Mouse (Mus musculus): ENCODE measurements around the gene Pdlim1. TPM values are rescaled to one million over a fixed set of nuclear protein-coding genes. Genes with fewer than 3 reads are reported as not detected.
A peak's percentile ranks its signal among the peaks of the same experiment; 100 is the strongest.

Pdlim1 gene
- polyA plus RNA-seq (2015; fragmentation: Nextera tagmentation; extraction: Ambion mirVana): 12.5 and 18.3 TPM in 2 replicates

- WGBS: 1% methylated on average over 39 of the region's 54 CpGs
Observed at GRCm38 (mm10) chr19:40271308-40271892, at the start of gene Pdlim1. Gene Pdlim1, minus strand, starts transcription at chr19:40271842.

GRCm38 (mm10) chr19:40319199-40319598 lies 47.6 kb upstream of the Pdlim1 start:
- H3K4me1 ChIP-seq (replicated peaks; ENCODE audit: control insufficient read depth, insufficient read depth, low read length): no peaks in the 10 kb centered on the region
- peaks cover 16% of the 10 kb centered on the region for H3K36me3 ChIP-seq (ENCODE audit: control insufficient read depth, insufficient read depth)
- H3K9ac ChIP-seq (replicated peaks; ENCODE audit: low read depth, low read length): no peak overlapping the region
- H3K27me3 ChIP-seq (replicated peaks; ENCODE audit: control insufficient read depth, insufficient read depth, low read length): no peaks in the 10 kb centered on the region
- no peak overlapping the region for H3K4me2 ChIP-seq (ENCODE audit: low read length)
- WGBS: 89% methylated on average over 3 of the region's 3 CpGs
- no peak overlapping the region for H3K27ac ChIP-seq (ENCODE audit: low read length)
- no peaks in the 10 kb centered on the region for H3K9me3 ChIP-seq (ENCODE audit: control insufficient read depth, low read length)
- no peak overlapping the region for H3K4me3 ChIP-seq (replicated peaks; ENCODE audit: low read length)
- ATAC-seq: no peak

More at GRCm38 (mm10) chr19:40271308-40271892, at the start of gene Pdlim1:
- peak within 1 kb of the TSS; percentile 56 for H3K4me3 ChIP-seq (replicated peaks; ENCODE audit: low read length)
- peak; percentile 82 for ATAC-seq
- H3K4me2 ChIP-seq (ENCODE audit: low read length): peak within 1 kb of the TSS; percentile 98
- H3K36me3 ChIP-seq (ENCODE audit: control insufficient read depth, insufficient read depth): no peaks in the 10 kb centered on the region
- H3K9ac ChIP-seq (replicated peaks; ENCODE audit: low read depth, low read length): peak within 1 kb of the TSS; percentile 57
- H3K27me3 ChIP-seq (replicated peaks; ENCODE audit: control insufficient read depth, insufficient read depth, low read length): peaks cover 19% of the 10 kb centered on the region
- peaks cover 17% of the 10 kb centered on the region for H3K4me1 ChIP-seq (replicated peaks; ENCODE audit: control insufficient read depth, insufficient read depth, low read length)
- H3K27ac ChIP-seq (ENCODE audit: low read length): no peak within 1 kb of the TSS
- H3K9me3 ChIP-seq (ENCODE audit: control insufficient read depth, low read length): no peaks in the 10 kb centered on the region

GRCm38 (mm10) chr19:40318511-40318910 lies 46.9 kb upstream of the Pdlim1 start:
- no peaks in the 10 kb centered on the region for H3K4me1 ChIP-seq (replicated peaks; ENCODE audit: control insufficient read depth, insufficient read depth, low read length)
- ATAC-seq: no peak
- WGBS: 48% methylated on average over 6 of the region's 6 CpGs

GRCm38 (mm10) chr19:40317001-40317400 lies 45.4 kb upstream of the Pdlim1 start:
- H3K9me3 ChIP-seq (ENCODE audit: control insufficient read depth, low read length): no peaks in the 10 kb centered on the region
- no peaks in the 10 kb centered on the region for H3K27me3 ChIP-seq (replicated peaks; ENCODE audit: control insufficient read depth, insufficient read depth, low read length)
- H3K4me2 ChIP-seq (ENCODE audit: low read length): no peak overlapping the region
- H3K4me1 ChIP-seq (replicated peaks; ENCODE audit: control insufficient read depth, insufficient read depth, low read length): no peaks in the 10 kb centered on the region
- H3K36me3 ChIP-seq (ENCODE audit: control insufficient read depth, insufficient read depth): peaks cover 21% of the 10 kb centered on the region
- 64% methylated on average over 4 of the region's 4 CpGs for WGBS
- no peak for ATAC-seq
- no peak overlapping the region for H3K27ac ChIP-seq (ENCODE audit: low read length)
- no peak overlapping the region for H3K4me3 ChIP-seq (replicated peaks; ENCODE audit: low read length)
- H3K9ac ChIP-seq (replicated peaks; ENCODE audit: low read depth, low read length): no peak overlapping the region

More at GRCm38 (mm10) chr19:40318511-40318910, 46.9 kb upstream of the Pdlim1 start:
- no peaks in the 10 kb centered on the region for H3K9me3 ChIP-seq (ENCODE audit: control insufficient read depth, low read length)
- no peak overlapping the region for H3K27ac ChIP-seq (ENCODE audit: low read length)
- H3K4me3 ChIP-seq (replicated peaks; ENCODE audit: low read length): no peak overlapping the region
- no peak overlapping the region for H3K9ac ChIP-seq (replicated peaks; ENCODE audit: low read depth, low read length)
- H3K4me2 ChIP-seq (ENCODE audit: low read length): no peak overlapping the region
- no peaks in the 10 kb centered on the region for H3K27me3 ChIP-seq (replicated peaks; ENCODE audit: control insufficient read depth, insufficient read depth, low read length)
- peaks cover 21% of the 10 kb centered on the region for H3K36me3 ChIP-seq (ENCODE audit: control insufficient read depth, insufficient read depth)

- Histone ChIP-seq H3K9ac (replicated peaks; ENCODE audit: low read depth, low read length) (no peak overlapping the region), H3K9me3 (ENCODE audit: control insufficient read depth, low read length) (no peaks in the 10 kb centered on the region), H3K27ac (ENCODE audit: low read length) (no peak overlapping the region), H3K4me1 (replicated peaks; ENCODE audit: control insufficient read depth, insufficient read depth, low read length) (no peaks in the 10 kb centered on the region), H3K36me3 (ENCODE audit: control insufficient read depth, insufficient read depth) (peaks cover 30% of the 10 kb centered on the region), H3K27me3 (replicated peaks; ENCODE audit: control insufficient read depth, insufficient read depth, low read length) (no peaks in the 10 kb centered on the region), H3K4me2 (ENCODE audit: low read length) (no peak overlapping the region), H3K4me3 (replicated peaks; ENCODE audit: low read length) (no peak overlapping the region)
- WGBS: 94% methylated on average over 11 of the region's 11 CpGs
- ATAC-seq: no peak
Observed at GRCm38 (mm10) chr19:40314252-40314651, 42.6 kb upstream of the Pdlim1 start.

- Histone ChIP-seq H3K27me3 (replicated peaks; ENCODE audit: control insufficient read depth, insufficient read depth, low read length) (no peaks in the 10 kb centered on the region), H3K4me3 (replicated peaks; ENCODE audit: low read length) (no peak overlapping the region), H3K9me3 (ENCODE audit: control insufficient read depth, low read length) (no peaks in the 10 kb centered on the region), H3K9ac (replicated peaks; ENCODE audit: low read depth, low read length) (no peak overlapping the region), H3K4me2 (ENCODE audit: low read length) (no peak overlapping the region), H3K27ac (ENCODE audit: low read length) (no peak overlapping the region), H3K36me3 (ENCODE audit: control insufficient read depth, insufficient read depth) (peaks cover 29% of the 10 kb centered on the region), H3K4me1 (replicated peaks; ENCODE audit: control insufficient read depth, insufficient read depth, low read length) (no peaks in the 10 kb centered on the region)
- ATAC-seq: no peak
- 95% methylated on average over 8 of the region's 8 CpGs for WGBS
Observed at GRCm38 (mm10) chr19:40311631-40312030, 40.0 kb upstream of the Pdlim1 start.

GRCm38 (mm10) chr19:40310410-40311130 lies 38.9 kb upstream of the Pdlim1 start:
- WGBS: 89% methylated on average over 15 of the region's 15 CpGs
- H3K9me3 ChIP-seq (ENCODE audit: control insufficient read depth, low read length): no peaks in the 10 kb centered on the region

GRCm38 (mm10) chr19:40309911-40310310 lies 38.3 kb upstream of the Pdlim1 start:
- Histone ChIP-seq H3K4me1 (replicated peaks; ENCODE audit: control insufficient read depth, insufficient read depth, low read length) (no peaks in the 10 kb centered on the region), H3K27me3 (replicated peaks; ENCODE audit: control insufficient read depth, insufficient read depth, low read length) (no peaks in the 10 kb centered on the region), H3K9me3 (ENCODE audit: control insufficient read depth, low read length) (no peaks in the 10 kb centered on the region), H3K9ac (replicated peaks; ENCODE audit: low read depth, low read length) (no peak overlapping the region), H3K4me3 (replicated peaks; ENCODE audit: low read length) (no peak overlapping the region), H3K4me2 (ENCODE audit: low read length) (no peak overlapping the region), H3K36me3 (ENCODE audit: control insufficient read depth, insufficient read depth) (peaks cover 25% of the 10 kb centered on the region), H3K27ac (ENCODE audit: low read length) (no peak overlapping the region)
- no peak for ATAC-seq
- 97% methylated on average over 12 of the region's 12 CpGs for WGBS

More at GRCm38 (mm10) chr19:40310410-40311130, 38.9 kb upstream of the Pdlim1 start:
- Histone ChIP-seq H3K27me3 (replicated peaks; ENCODE audit: control insufficient read depth, insufficient read depth, low read length) (no peaks in the 10 kb centered on the region), H3K36me3 (ENCODE audit: control insufficient read depth, insufficient read depth) (peaks cover 25% of the 10 kb centered on the region), H3K4me2 (ENCODE audit: low read length) (no peak overlapping the region), H3K4me1 (replicated peaks; ENCODE audit: control insufficient read depth, insufficient read depth, low read length) (no peaks in the 10 kb centered on the region), H3K9ac (replicated peaks; ENCODE audit: low read depth, low read length) (no peak overlapping the region), H3K4me3 (replicated peaks; ENCODE audit: low read length) (no peak overlapping the region), H3K27ac (ENCODE audit: low read length) (no peak overlapping the region)
- ATAC-seq: no peak

- Histone ChIP-seq H3K27ac (ENCODE audit: low read length) (no peak overlapping the region), H3K4me3 (replicated peaks; ENCODE audit: low read length) (no peak overlapping the region), H3K4me1 (replicated peaks; ENCODE audit: control insufficient read depth, insufficient read depth, low read length) (no peaks in the 10 kb centered on the region), H3K9ac (replicated peaks; ENCODE audit: low read depth, low read length) (no peak overlapping the region), H3K4me2 (ENCODE audit: low read length) (no peak overlapping the region), H3K9me3 (ENCODE audit: control insufficient read depth, low read length) (no peaks in the 10 kb centered on the region), H3K36me3 (ENCODE audit: control insufficient read depth, insufficient read depth) (peaks cover 18% of the 10 kb centered on the region), H3K27me3 (replicated peaks; ENCODE audit: control insufficient read depth, insufficient read depth, low read length) (no peaks in the 10 kb centered on the region)
- no peak for ATAC-seq
- WGBS: 91% methylated on average over 7 of the region's 7 CpGs
Observed at GRCm38 (mm10) chr19:40307550-40307949, 35.9 kb upstream of the Pdlim1 start.

All from forebrain, embryonic 16.5 days (tissue).